Mouse (Mus musculus) brain, embryonic 14.5 days (tissue): ENCODE measurements at regions not wholly inside any gene's neighbourhood (a gene's known extent, or its start where the extent isn't known, plus 50 kb on each side); places are given as distances from the start of the nearest gene placed in this dataset.

Experiments
- CTCF ChIP-seq: fragments of 200-500 bp; IDR thresholded peaks from 2 replicates; pipeline ENCODE4 v1.5.1; 2012; ENCODE audit warnings: inconsistent platforms, mild to moderate bottlenecking, moderate library complexity, borderline replicate concordance; ENCODE audit not compliant: insufficient read depth, insufficient read length; ENCODE audit errors: extremely low read depth
- POLR2A ChIP-seq: fragments of 200-500 bp; IDR thresholded peaks from 2 replicates; pipeline ENCODE4 v1.6.1; 2012; ENCODE audit warnings: mild to moderate bottlenecking, inconsistent platforms, borderline replicate concordance; ENCODE audit not compliant: poor library complexity, insufficient read depth, insufficient read length, severe bottlenecking; ENCODE audit errors: extremely low read depth

GRCm38 (mm10) chr3:21407077-21407476 lies 669.4 kb upstream of the Tbl1xr1 start:
- TF ChIP-seq POLR2A (no peak), CTCF (no peak)
